Mouse (Mus musculus) lung, embryonic 14.5 days (tissue): ENCODE results near the gene Nup133. TPM values are rescaled to one million over a fixed set of nuclear protein-coding genes. Genes with fewer than 3 reads are reported as not detected.

Experiments used
- ATAC-seq: fragments of 200-750 bp; cut with Nextera tagmentation; 2 replicates; pipeline ENCODE4 v1.8.0; 2017; ENCODE audit warnings: mild to moderate bottlenecking, moderate TSS enrichment, moderate library complexity; ENCODE audit not compliant: insufficient read depth
- DNase-seq: peaks from one replicate; pipeline ENCODE4 v3.0.0-alpha.2; 2015
- H3K27ac ChIP-seq: fragments of 300-500 bp; sonication (generic); 2 replicates; pipeline ENCODE4 v1.5.1; 2014; ENCODE audit warnings: low read depth, mild to moderate bottlenecking, moderate library complexity
- H3K27me3 ChIP-seq: fragments of 300-500 bp; sonication (generic); 2 replicates; pipeline ENCODE4 v1.6.1; 2014; ENCODE audit warnings: low read length, control low read depth; ENCODE audit not compliant: insufficient read depth
- H3K36me3 ChIP-seq: fragments of 300-500 bp; sonication (generic); 2 replicates; pipeline ENCODE4 v1.6.1; 2014; ENCODE audit warnings: control low read depth; ENCODE audit not compliant: insufficient read depth
- H3K4me1 ChIP-seq: fragments of 300-500 bp; sonication (generic); 2 replicates; pipeline ENCODE4 v1.6.1; 2014; ENCODE audit warnings: antibody characterized with exemption, control low read depth; ENCODE audit not compliant: insufficient read depth
- H3K4me2 ChIP-seq: fragments of 300-500 bp; sonication (generic); 2 replicates; pipeline ENCODE4 v1.6.1; 2014; ENCODE audit warnings: mild to moderate bottlenecking
- H3K4me3 ChIP-seq: fragments of 300-500 bp; sonication (generic); 2 replicates; pipeline ENCODE4 v1.5.1; 2014; ENCODE audit warnings: low read depth, low read length
- H3K9ac ChIP-seq: fragments of 300-500 bp; sonication (generic); 2 replicates; pipeline ENCODE4 v1.6.1; 2014
- H3K9me3 ChIP-seq: fragments of 300-500 bp; sonication (generic); 2 replicates; pipeline ENCODE4 v1.6.1; 2016; ENCODE audit warnings: low read depth, low read length, control low read depth
- CTCF ChIP-seq: IDR thresholded peaks from 2 replicates; pipeline ENCODE4 v1.5.1; 2016; ENCODE audit warnings: antibody characterized with exemption, low read depth
- WGBS: fragments of 180-500 bp; shearing (Covaris S2); extraction: QIAGEN DNeasy Blood & Tissue Kit; methylation state at CpG from one replicate; pipeline ENCODE4 v1.1.7; 2014; 5-methylcytosine and 5-hydroxymethylcytosine counted together
- polyA plus RNA-seq: library from polyadenylated mRNA; unstranded; fragments of >200 nt; fragmentation: Nextera tagmentation; extraction: Ambion mirVana; gene quantifications from 2 replicates; pipeline ENCODE4 v1.2.1, GENCODE M21; 2014

Gene Nup133
- polyA plus RNA-seq, 1 experiment from 2014 or later, result 54.4 TPM

- H3K27ac ChIP-seq, result no peak overlapping the region
- H3K27me3 ChIP-seq, result peaks cover 56% of the 10 kb centered on the region
- DNase-seq (peak; percentile 87), ATAC-seq (no peak)
- under 1% methylated on average over 11 of the region's 11 CpGs for WGBS
- H3K4me2 ChIP-seq, result peak overlapping the region; percentile 25; the same call in 1 of the 2 replicates
- H3K9ac ChIP-seq, result no peak overlapping the region
- no peaks in the 10 kb centered on the region for H3K9me3 ChIP-seq
- no peaks in the 10 kb centered on the region for H3K4me1 ChIP-seq
- H3K4me3 ChIP-seq, result no peak overlapping the region
- no peaks in the 10 kb centered on the region for H3K36me3 ChIP-seq
- TF ChIP-seq CTCF, result no peak
Observed at GRCm38 (mm10) chr8:123891271-123891670, 57.8 kb downstream of the Nup133 start.

- no peak for TF ChIP-seq CTCF
- no peak for ATAC-seq
Observed at GRCm38 (mm10) chr8:123889797-123890196, 59.3 kb downstream of the Nup133 start.

GRCm38 (mm10) chr8:123887956-123888355 lies 61.1 kb downstream of the Nup133 start:
- DNase-seq, result no peak
- no peak overlapping the region for H3K4me2 ChIP-seq
- H3K4me3 ChIP-seq, result no peak overlapping the region
- WGBS, result 81% methylated on average over 2 of the region's 2 CpGs
- no peak overlapping the region for H3K27ac ChIP-seq
- no peak for TF ChIP-seq CTCF
- H3K4me1 ChIP-seq, result 0 out of 2 replicates have a peak, but pooled peaks cover 3% of the 10 kb centered on the region
- peaks cover 25% of the 10 kb centered on the region for H3K27me3 ChIP-seq
- no peak overlapping the region for H3K9ac ChIP-seq
- H3K36me3 ChIP-seq, result no peaks in the 10 kb centered on the region
- ATAC-seq, result no peak
- H3K9me3 ChIP-seq, result no peaks in the 10 kb centered on the region

More at GRCm38 (mm10) chr8:123889797-123890196, 59.3 kb downstream of the Nup133 start:
- Histone ChIP-seq H3K4me2 (no peak overlapping the region), H3K9me3 (no peaks in the 10 kb centered on the region), H3K9ac (no peak overlapping the region), H3K4me1 (no peaks in the 10 kb centered on the region), H3K4me3 (no peak overlapping the region), H3K27me3 (peaks cover 43% of the 10 kb centered on the region), H3K36me3 (no peaks in the 10 kb centered on the region), H3K27ac (no peak overlapping the region)
- no peak for DNase-seq
- 65% methylated on average over 4 of the region's 4 CpGs for WGBS

- DNase-seq, result no peak
- Histone ChIP-seq H3K36me3 (no peaks in the 10 kb centered on the region), H3K9ac (no peak overlapping the region), H3K9me3 (no peaks in the 10 kb centered on the region), H3K4me1 (0 out of 2 replicates have a peak, but pooled peaks cover 3% of the 10 kb centered on the region), H3K27me3 (peaks cover 17% of the 10 kb centered on the region), H3K4me2 (no peak overlapping the region), H3K27ac (no peak overlapping the region), H3K4me3 (no peak overlapping the region)
- WGBS, result 91% methylated on average over 4 of the region's 4 CpGs
- TF ChIP-seq CTCF, result no peak
- ATAC-seq, result no peak
Observed at GRCm38 (mm10) chr8:123887163-123887562, 61.9 kb downstream of the Nup133 start.

GRCm38 (mm10) chr8:123884721-123885565 lies 64.1 kb downstream of the Nup133 start:
- H3K4me1 ChIP-seq, result 0 out of 2 replicates have a peak, but pooled peaks cover 3% of the 10 kb centered on the region
- 7% methylated on average over 13 of the region's 14 CpGs for WGBS
- H3K4me3 ChIP-seq, result no peak overlapping the region
- no peak overlapping the region; the same call in 1 of the 2 replicates for H3K4me2 ChIP-seq
- H3K9me3 ChIP-seq, result no peaks in the 10 kb centered on the region
- ATAC-seq, result peak; percentile 28; the same call in 1 of the 2 replicates
- peak; percentile 35 for DNase-seq
- H3K27me3 ChIP-seq, result no peaks in the 10 kb centered on the region
- no peak overlapping the region; the same call in 1 of the 2 replicates for H3K9ac ChIP-seq
- H3K27ac ChIP-seq, result no peak overlapping the region
- H3K36me3 ChIP-seq, result no peaks in the 10 kb centered on the region
- TF ChIP-seq CTCF, result no peak

GRCm38 (mm10) chr8:123883094-123883493 lies 66.0 kb downstream of the Nup133 start:
- no peak for ATAC-seq
- 69% methylated on average over 4 of the region's 4 CpGs for WGBS
- Histone ChIP-seq H3K4me3 (no peak overlapping the region), H3K27ac (no peak overlapping the region), H3K27me3 (no peaks in the 10 kb centered on the region), H3K4me1 (0 out of 2 replicates have a peak, but pooled peaks cover 3% of the 10 kb centered on the region), H3K36me3 (no peaks in the 10 kb centered on the region), H3K4me2 (no peak overlapping the region), H3K9ac (no peak overlapping the region), H3K9me3 (no peaks in the 10 kb centered on the region)
- DNase-seq, result no peak
- no peak for TF ChIP-seq CTCF

GRCm38 (mm10) chr8:123882412-123882811 lies 66.7 kb downstream of the Nup133 start:
- Histone ChIP-seq H3K36me3 (no peaks in the 10 kb centered on the region), H3K9ac (no peak overlapping the region), H3K9me3 (no peaks in the 10 kb centered on the region), H3K27me3 (no peaks in the 10 kb centered on the region), H3K4me2 (no peak overlapping the region), H3K4me1 (0 out of 2 replicates have a peak, but pooled peaks cover 3% of the 10 kb centered on the region), H3K4me3 (no peak overlapping the region), H3K27ac (no peak overlapping the region)
- TF ChIP-seq CTCF, result no peak
- DNase-seq (no peak), ATAC-seq (no peak)
- 45% methylated on average over 2 of the region's 2 CpGs for WGBS
